Mouse (Mus musculus) limb, embryonic 10.5 days (tissue): ENCODE data around the gene Cebpb. TPM values are rescaled to one million over a fixed set of nuclear protein-coding genes. Genes with fewer than 3 reads are reported as not detected.

ENCODE experiments used
- DNase-seq: peaks from one replicate; pipeline ENCODE4 v3.0.0-alpha.2; 2017; ENCODE audit warnings: low spot score
- H3K27ac ChIP-seq: fragments of 300-500 bp; sonication (generic); 2 replicates; pipeline ENCODE4 v1.5.1; 2016; ENCODE audit warnings: mild to moderate bottlenecking
- H3K27me3 ChIP-seq: fragments of 300-500 bp; sonication (generic); 2 replicates; pipeline ENCODE4 v1.6.1; 2016; ENCODE audit warnings: low read depth, mild to moderate bottlenecking; ENCODE audit not compliant: poor library complexity, severe bottlenecking
- H3K36me3 ChIP-seq: fragments of 300-500 bp; sonication (generic); 2 replicates; pipeline ENCODE4 v1.6.1; 2016; ENCODE audit warnings: mild to moderate bottlenecking, moderate library complexity
- H3K4me1 ChIP-seq: fragments of 300-500 bp; sonication (generic); 2 replicates; pipeline ENCODE4 v1.6.1; 2016
- H3K4me3 ChIP-seq: fragments of 300-500 bp; sonication (generic); 2 replicates; pipeline ENCODE4 v1.5.1; 2016; ENCODE audit warnings: mild to moderate bottlenecking, moderate library complexity
- H3K9me3 ChIP-seq: fragments of 300-500 bp; sonication (generic); replicated peaks from 2 replicates; pipeline ENCODE4 v1.6.1; 2016; ENCODE audit warnings: mild to moderate bottlenecking
- WGBS: fragments of 180-500 bp; shearing (Covaris S2); methylation state at CpG from one replicate; pipeline ENCODE4 v1.1.7; 2016; 5-methylcytosine and 5-hydroxymethylcytosine counted together
- polyA plus RNA-seq: library from polyadenylated mRNA; unstranded; fragments of >200 nt; fragmentation: Nextera tagmentation; extraction: Ambion mirVana; gene quantifications from 2 replicates; pipeline ENCODE4 v1.2.1, GENCODE M21; 2016

Gene Cebpb
- polyA plus RNA-seq, 1 experiment from 2014 or later = 1.2 TPM

DNA sequence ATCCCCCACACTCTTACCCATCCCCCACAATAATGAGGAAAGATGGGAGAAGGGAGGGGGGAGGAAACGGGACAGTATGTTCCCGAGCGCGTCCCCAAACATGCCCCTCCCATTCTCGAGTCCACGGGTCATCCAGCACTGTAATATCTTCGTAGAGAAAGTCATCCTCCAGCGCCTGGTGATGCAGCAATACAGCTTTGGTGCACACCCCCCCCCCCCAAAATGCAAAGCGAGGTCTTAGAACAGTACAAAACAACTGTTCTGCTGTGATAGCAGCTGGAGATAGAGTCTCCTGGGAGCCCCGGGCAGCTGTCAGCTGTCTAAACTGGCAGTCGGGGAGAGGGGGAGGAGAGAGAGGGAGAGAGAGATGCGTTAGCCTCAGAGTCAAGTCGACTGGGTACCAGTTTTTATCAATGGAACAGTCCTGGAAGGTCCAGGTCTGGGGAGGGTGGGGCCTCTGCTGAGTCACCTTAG lies 16.5 kb upstream of the Cebpb start:
- H3K4me3 ChIP-seq = no peak overlapping the region
- peaks cover 6% of the 10 kb centered on the region for H3K4me1 ChIP-seq
- WGBS = 42% methylated on average over 13 of the region's 13 CpGs
- H3K9me3 ChIP-seq = no peaks in the 10 kb centered on the region
- no peak for DNase-seq
- H3K27me3 ChIP-seq = peaks cover 8% of the 10 kb centered on the region; the same call in 1 of the 2 replicates
- no peaks in the 10 kb centered on the region for H3K36me3 ChIP-seq
- no peak overlapping the region for H3K27ac ChIP-seq

DNA sequence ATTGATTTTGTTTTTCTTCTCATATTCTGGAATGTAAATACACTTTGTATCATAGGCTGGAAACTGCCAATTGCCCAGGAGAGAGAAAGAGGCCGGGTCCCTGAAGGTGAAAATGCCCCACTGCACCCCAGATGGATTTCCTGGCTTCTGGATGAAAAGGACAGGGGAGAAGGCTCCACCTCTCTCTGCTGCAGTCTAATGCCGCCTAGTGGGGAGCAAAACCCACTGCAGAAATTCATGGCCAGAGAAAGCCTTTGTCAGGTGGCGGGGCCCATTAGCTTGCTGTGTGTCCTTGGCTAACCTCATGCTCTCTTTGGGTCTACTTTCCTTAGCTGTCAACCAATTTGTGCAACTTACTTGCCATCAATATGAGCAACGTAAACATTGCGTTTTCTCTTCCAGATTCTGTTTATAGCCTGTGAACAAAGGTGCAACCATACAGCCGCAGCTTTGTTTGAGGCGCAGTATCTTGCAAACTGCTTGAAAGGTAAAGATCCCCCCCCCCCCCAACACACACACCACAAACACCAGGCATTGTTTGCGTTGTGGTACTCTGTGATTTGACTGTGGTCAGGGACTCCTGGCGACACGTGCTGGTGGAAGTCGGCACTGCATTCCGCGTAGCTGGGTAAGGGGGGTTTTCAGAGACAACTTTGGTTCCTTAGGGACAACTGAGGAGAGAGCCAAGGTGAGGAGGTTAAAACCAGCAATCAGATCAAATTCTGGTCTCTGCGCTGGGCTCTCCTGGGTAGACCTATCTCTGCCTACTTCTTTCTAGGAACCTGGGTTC lies 13.4 kb upstream of the Cebpb start:
- H3K4me3 ChIP-seq = no peak overlapping the region
- H3K27me3 ChIP-seq = peaks cover 8% of the 10 kb centered on the region; the same call in 1 of the 2 replicates
- H3K27ac ChIP-seq = no peak overlapping the region
- DNase-seq = no peak
- H3K36me3 ChIP-seq = no peaks in the 10 kb centered on the region
- WGBS = 43% methylated on average over 14 of the region's 14 CpGs
- peaks cover 11% of the 10 kb centered on the region for H3K4me1 ChIP-seq
- H3K9me3 ChIP-seq = no peaks in the 10 kb centered on the region

DNA sequence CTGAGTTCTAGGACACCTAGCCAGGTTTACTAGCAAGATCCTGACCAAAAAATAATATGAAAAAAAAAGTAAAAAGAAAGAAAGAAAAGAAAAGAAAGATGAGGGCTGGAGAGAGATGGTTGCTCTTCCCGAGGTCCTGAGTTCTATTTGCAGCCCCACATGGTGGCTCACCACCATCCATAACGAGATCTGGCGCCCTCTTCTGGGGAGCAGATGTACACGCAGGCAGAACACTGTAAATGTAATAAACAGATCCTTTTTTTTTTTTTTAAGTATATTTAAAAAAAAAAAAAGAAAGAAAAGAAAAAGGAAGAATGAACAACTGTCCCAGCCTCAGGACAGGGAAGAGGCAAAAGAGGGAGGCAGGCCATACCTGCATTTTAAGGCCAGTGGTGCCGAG lies 10.1 kb upstream of the Cebpb start:
- Histone ChIP-seq H3K4me3 (no peak overlapping the region), H3K36me3 (no peaks in the 10 kb centered on the region), H3K27ac (no peak overlapping the region), H3K27me3 (peaks cover 8% of the 10 kb centered on the region; the same call in 1 of the 2 replicates), H3K9me3 (no peaks in the 10 kb centered on the region), H3K4me1 (0 out of 2 replicates have a peak, but pooled peaks cover 7% of the 10 kb centered on the region)
- 54% methylated on average over 5 of the region's 5 CpGs for WGBS
- no peak for DNase-seq

DNA sequence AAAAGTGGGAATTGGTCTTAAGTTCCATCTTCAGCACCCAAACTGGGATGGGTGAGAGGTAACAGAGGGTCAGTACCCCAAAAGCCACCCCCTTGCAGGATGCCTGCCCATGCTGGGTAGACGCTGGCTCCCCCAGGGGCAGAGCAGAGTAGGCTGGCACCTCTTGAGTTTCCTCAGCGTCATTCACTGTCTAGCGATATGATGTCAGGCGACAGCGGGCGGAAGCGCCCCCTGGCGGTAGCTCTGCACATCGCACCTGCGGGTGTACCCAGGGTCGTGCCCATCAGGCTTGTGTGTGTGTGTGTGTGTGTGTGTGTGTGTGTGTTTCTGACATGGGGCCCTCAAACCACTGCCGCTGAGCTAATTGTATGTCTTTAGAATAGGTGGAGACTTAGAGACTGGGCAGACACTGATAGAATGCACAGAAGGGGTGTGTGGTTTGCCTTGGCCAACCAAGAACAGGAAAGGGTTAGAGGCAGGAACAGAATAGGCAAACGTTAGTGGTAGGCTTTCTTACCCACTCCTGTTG lies 8.7 kb upstream of the Cebpb start:
- Histone ChIP-seq H3K4me1 (0 out of 2 replicates have a peak, but pooled peaks cover 7% of the 10 kb centered on the region), H3K36me3 (no peaks in the 10 kb centered on the region), H3K27ac (no peak overlapping the region), H3K4me3 (no peak overlapping the region), H3K27me3 (peaks cover 8% of the 10 kb centered on the region; the same call in 1 of the 2 replicates), H3K9me3 (no peaks in the 10 kb centered on the region)
- WGBS = 2% methylated on average over 13 of the region's 13 CpGs
- peak; percentile 88 for DNase-seq

DNA sequence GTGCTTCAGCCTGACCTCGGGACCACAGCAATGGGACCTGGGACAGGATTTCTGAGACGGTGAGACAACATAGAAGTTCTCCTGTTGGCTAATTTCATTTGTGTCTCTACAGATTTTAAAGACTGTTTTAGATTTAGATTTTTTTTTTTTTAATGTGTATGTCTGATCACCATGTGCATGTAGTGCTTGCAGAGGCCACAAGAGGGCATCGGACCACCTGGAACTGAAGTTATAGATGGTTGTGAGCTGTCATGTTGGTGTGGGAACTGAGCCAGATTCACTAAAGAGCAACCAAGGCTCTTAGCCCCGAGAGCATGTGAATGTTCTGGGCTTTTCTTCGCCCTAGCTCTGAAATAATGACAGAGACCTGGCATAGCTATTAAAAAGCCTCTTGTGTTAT lies 8.1 kb upstream of the Cebpb start:
- Histone ChIP-seq H3K4me1 (0 out of 2 replicates have a peak, but pooled peaks cover 7% of the 10 kb centered on the region), H3K27me3 (peaks cover 12% of the 10 kb centered on the region), H3K4me3 (no peak overlapping the region), H3K27ac (no peak overlapping the region), H3K9me3 (no peaks in the 10 kb centered on the region), H3K36me3 (no peaks in the 10 kb centered on the region)
- WGBS = 54% methylated on average over 5 of the region's 5 CpGs
- DNase-seq = peak; percentile 66

DNA sequence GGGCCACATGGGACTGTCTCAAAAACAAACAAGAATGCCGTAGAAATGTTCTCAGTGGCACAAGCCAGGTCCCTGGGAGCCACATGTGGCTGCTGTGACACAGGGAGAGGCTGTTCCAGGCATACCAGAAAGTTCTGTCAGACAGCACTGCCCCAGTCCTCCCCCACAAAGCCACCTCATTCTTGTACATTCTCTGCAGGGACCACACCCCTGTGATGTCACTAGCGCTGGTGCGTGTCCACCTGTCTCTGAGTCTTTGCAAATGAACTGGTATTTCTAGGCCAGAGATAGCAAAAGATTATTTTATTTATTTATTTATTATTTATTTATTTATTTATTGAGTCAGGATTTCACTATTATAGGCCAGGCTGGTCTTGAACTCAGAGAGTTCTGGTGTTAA lies 5.0 kb upstream of the Cebpb start:
- H3K4me3 ChIP-seq = no peak overlapping the region
- H3K27ac ChIP-seq = no peak overlapping the region
- H3K4me1 ChIP-seq = peaks cover 20% of the 10 kb centered on the region
- 85% methylated on average over 3 of the region's 3 CpGs for WGBS
- H3K36me3 ChIP-seq = no peaks in the 10 kb centered on the region
- H3K27me3 ChIP-seq = peaks cover 34% of the 10 kb centered on the region
- DNase-seq = no peak
- H3K9me3 ChIP-seq = no peaks in the 10 kb centered on the region

DNA sequence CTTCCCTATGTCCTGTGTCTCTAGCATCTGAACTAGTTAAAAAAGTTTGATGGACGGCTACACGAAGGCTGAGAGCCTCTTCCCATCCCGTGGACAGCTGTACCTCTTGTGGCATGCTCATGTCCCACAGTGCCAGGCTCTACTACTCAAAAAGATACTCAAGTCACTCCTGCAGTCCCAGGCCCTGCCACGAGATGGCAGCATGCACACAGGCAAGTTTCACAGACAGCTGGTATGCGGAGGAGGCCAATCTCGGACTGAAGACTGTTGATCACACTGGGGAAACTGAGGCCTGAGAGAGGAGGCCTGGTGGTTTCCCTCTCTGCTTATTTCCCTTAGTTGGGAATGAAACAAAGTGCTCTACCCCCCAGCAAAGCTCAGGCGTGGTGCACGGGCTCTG lies 3.6 kb upstream of the Cebpb start:
- DNase-seq = peak; percentile 98
- H3K9me3 ChIP-seq = no peaks in the 10 kb centered on the region
- H3K27ac ChIP-seq = no peak overlapping the region
- H3K4me3 ChIP-seq = no peak overlapping the region
- 7% methylated on average over 8 of the region's 8 CpGs for WGBS
- no peaks in the 10 kb centered on the region for H3K36me3 ChIP-seq
- H3K4me1 ChIP-seq = peaks cover 28% of the 10 kb centered on the region
- H3K27me3 ChIP-seq = peaks cover 48% of the 10 kb centered on the region

DNA sequence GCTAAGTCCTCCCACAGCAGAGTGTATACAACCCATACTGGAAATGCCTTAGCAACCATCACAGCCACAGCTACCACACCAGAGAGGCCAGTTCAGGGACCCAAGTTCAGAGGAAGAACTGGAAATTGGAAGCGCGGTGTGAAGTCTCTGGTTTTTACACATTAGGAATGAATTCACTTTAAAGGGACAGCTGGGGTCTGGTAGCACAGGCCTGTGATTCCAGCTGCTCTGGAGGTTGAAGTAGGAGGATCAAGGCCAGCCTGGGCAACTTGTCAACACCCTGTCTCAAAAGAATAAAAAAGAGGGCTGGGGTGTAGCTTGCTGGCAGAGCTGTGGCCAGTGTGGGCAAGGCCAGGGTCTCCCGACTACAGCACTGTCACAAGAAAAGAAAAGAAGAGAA lies 2.9 kb upstream of the Cebpb start:
- no peaks in the 10 kb centered on the region for H3K9me3 ChIP-seq
- no peak overlapping the region for H3K27ac ChIP-seq
- H3K27me3 ChIP-seq = peaks cover 56% of the 10 kb centered on the region
- no peaks in the 10 kb centered on the region for H3K36me3 ChIP-seq
- 66% methylated on average over 3 of the region's 3 CpGs for WGBS
- no peak overlapping the region for H3K4me3 ChIP-seq
- DNase-seq = no peak
- peaks cover 28% of the 10 kb centered on the region for H3K4me1 ChIP-seq

DNA sequence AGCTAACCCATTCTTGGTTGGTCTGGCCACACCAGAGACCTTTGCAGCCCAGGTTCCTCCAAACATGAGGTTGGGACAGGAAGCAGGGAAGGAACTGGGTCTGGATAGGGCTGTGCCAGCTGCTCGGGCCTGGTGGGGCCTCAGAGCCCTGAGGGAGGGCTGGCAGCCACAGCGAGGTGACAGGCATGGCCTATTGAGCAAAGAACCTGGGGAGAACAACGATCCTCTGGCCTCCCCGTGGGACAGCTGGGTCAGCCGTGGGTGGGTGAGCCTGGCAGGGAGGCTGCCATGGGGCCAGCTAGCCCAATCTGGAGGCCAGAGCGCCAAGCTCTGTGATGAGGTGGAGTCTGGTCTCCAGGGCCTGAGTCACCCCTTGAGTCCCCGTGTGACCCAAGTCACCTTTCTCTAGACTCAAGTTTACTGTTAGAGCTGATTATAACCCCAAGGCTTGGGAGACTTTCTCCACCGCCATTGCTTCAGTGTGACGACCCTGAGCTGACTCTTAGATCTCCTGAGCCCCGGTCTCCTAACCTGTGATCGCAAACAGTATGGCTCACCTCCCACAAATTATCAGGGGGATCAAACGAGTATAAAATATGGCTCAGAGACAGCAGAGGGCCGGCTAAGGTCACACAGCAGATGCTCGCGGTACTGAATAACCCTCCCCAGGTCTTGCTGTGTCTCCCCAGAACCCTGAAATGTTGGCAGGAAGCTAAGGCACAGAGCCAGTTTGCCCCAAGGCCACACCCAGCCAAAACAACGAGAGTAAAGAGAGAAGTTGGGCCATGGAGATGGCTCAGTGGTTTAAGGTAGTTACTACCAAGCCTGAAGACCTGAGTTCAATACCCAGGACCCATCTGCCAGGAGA lies 2.1 kb upstream of the Cebpb start:
- peaks cover 28% of the 10 kb centered on the region for H3K4me1 ChIP-seq
- H3K9me3 ChIP-seq = no peaks in the 10 kb centered on the region
- no peak overlapping the region for H3K4me3 ChIP-seq
- 77% methylated on average over 16 of the region's 16 CpGs for WGBS
- no peak for DNase-seq
- no peaks in the 10 kb centered on the region for H3K36me3 ChIP-seq
- peaks cover 63% of the 10 kb centered on the region for H3K27me3 ChIP-seq
- H3K27ac ChIP-seq = no peak overlapping the region

DNA sequence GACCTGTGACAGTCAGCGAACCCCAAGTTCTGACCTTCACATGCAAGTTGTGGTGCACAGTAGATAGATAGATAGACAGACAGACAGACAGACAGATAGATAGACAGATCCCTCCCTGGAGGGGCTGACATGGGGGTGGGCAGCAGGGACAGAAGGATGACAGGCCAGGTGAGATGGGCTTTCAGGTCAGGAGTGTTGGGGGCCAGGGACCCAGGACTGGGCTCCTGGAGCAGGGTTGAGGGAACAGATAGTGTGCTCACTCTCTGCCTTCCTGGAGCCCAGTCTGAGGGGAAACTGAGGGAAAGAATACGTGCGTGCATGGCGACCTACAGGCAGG lies 1.5 kb upstream of the Cebpb start:
- no peak for DNase-seq
- WGBS = 88% methylated on average over 4 of the region's 4 CpGs
- Histone ChIP-seq H3K9me3 (no peaks in the 10 kb centered on the region), H3K4me3 (no peak overlapping the region), H3K36me3 (no peaks in the 10 kb centered on the region), H3K27me3 (peaks cover 69% of the 10 kb centered on the region), H3K4me1 (peaks cover 28% of the 10 kb centered on the region), H3K27ac (no peak overlapping the region)

DNA sequence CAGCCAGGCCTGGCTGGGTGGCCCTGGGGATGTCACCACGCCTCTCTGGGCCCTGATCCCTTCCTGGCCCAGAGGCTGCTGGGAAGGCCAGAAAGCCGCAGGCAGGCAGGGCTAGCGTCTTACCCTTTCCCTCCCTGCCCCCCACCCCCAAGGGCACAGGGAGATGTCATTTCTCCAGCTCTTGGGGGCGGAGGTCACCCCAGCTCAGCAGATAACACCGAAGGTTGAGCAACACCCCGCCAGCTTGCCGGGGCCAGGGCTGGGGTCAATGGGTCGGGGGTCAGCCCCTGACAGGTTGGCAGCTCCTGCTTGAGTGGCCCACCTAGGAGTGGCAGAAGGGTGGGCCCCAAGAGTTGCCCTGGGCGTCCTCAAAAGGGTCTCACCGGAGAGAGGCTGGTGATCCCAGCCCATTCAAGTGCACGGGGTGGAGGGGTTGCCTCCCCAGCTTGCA lies 1.0 kb upstream of the Cebpb start:
- DNase-seq = no peak
- peaks cover 74% of the 10 kb centered on the region for H3K27me3 ChIP-seq
- peak overlapping the region; percentile 27; the same call in 1 of the 2 replicates for H3K27ac ChIP-seq
- 49% methylated on average over 11 of the region's 11 CpGs for WGBS
- peak overlapping the region; percentile 6; the same call in 1 of the 2 replicates for H3K4me3 ChIP-seq
- peaks cover 28% of the 10 kb centered on the region for H3K4me1 ChIP-seq
- H3K36me3 ChIP-seq = no peaks in the 10 kb centered on the region
- H3K9me3 ChIP-seq = no peaks in the 10 kb centered on the region

DNA sequence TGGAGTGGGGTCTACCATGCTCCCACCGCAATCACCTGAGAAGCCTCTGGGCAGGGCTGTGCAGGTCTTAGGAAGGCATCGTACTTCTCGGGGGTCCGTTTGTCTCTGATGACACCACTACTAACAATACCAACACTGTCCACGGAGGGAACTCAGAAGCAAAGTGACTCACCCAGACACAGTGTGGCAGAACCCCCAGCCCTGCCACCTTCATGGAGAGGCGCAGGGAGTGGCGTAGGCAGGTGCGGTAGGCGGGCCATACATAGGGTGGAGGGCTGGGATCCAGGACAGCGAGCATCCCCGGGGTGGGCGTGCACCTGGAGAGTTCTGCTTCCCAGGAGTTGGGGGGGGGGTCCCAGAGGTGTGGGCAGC lies 603 bp upstream of the Cebpb start:
- Histone ChIP-seq H3K4me1 (peaks cover 28% of the 10 kb centered on the region), H3K27me3 (peaks cover 78% of the 10 kb centered on the region), H3K9me3 (no peaks in the 10 kb centered on the region), H3K4me3 (peak overlapping the region; percentile 77), H3K27ac (peak overlapping the region; percentile 81; the same call in 1 of the 2 replicates), H3K36me3 (no peaks in the 10 kb centered on the region)
- no peak for DNase-seq
- 26% methylated on average over 12 of the region's 12 CpGs for WGBS
